Mouse (Mus musculus) kidney, embryonic 14.5 days (tissue): ENCODE measurements at regions not wholly inside any gene's neighbourhood (a gene's known extent, or its start where the extent isn't known, plus 50 kb on each side); places are given as distances from the start of the nearest gene placed in this dataset.

Experiments
- ATAC-seq: fragments of 200-750 bp; cut with Nextera tagmentation; 2 replicates; pipeline ENCODE4 v1.8.0; 2017; ENCODE audit warnings: moderate number of reproducible peaks, mild to moderate bottlenecking, moderate TSS enrichment, moderate library complexity; ENCODE audit not compliant: low FRiP score, low TSS enrichment
- H3K27ac ChIP-seq: fragments of 300-500 bp; sonication (generic); 2 replicates; pipeline ENCODE4 v1.5.1; 2014; ENCODE audit warnings: low read depth, mild to moderate bottlenecking, low read length, moderate library complexity, mixed read lengths
- H3K27me3 ChIP-seq: fragments of 300-500 bp; sonication (generic); 2 replicates; pipeline ENCODE4 v1.6.1; 2014; ENCODE audit warnings: mild to moderate bottlenecking, low read length; ENCODE audit not compliant: control insufficient read depth, insufficient read depth
- H3K36me3 ChIP-seq: fragments of 300-500 bp; sonication (generic); 2 replicates; pipeline ENCODE4 v1.6.1; 2014; ENCODE audit warnings: low read length, mixed read lengths; ENCODE audit not compliant: control insufficient read depth, insufficient read depth
- H3K4me1 ChIP-seq: fragments of 300-500 bp; sonication (generic); 2 replicates; pipeline ENCODE4 v1.6.1; 2014; ENCODE audit warnings: low read length, mixed read lengths; ENCODE audit not compliant: control insufficient read depth, insufficient read depth
- H3K4me2 ChIP-seq: fragments of 300-500 bp; sonication (generic); replicated peaks from 2 replicates; pipeline ENCODE4 v1.6.1; 2014; ENCODE audit warnings: low read depth, mild to moderate bottlenecking, low read length
- H3K4me3 ChIP-seq: fragments of 300-500 bp; sonication (generic); 2 replicates; pipeline ENCODE4 v1.5.1; 2014; ENCODE audit warnings: mild to moderate bottlenecking, low read length
- H3K9ac ChIP-seq: fragments of 300-500 bp; sonication (generic); 2 replicates; pipeline ENCODE4 v1.6.1; 2014; ENCODE audit warnings: low read depth, mild to moderate bottlenecking, low read length, moderate library complexity
- H3K9me3 ChIP-seq: fragments of 300-500 bp; sonication (generic); 2 replicates; pipeline ENCODE4 v1.6.1; 2016; ENCODE audit warnings: low read length; ENCODE audit not compliant: control insufficient read depth
- WGBS: fragments of 180-500 bp; shearing (Covaris S2); extraction: QIAGEN DNeasy Blood & Tissue Kit; methylation state at CpG from one replicate; pipeline ENCODE4 v1.1.7; 2014; 5-methylcytosine and 5-hydroxymethylcytosine counted together

DNA sequence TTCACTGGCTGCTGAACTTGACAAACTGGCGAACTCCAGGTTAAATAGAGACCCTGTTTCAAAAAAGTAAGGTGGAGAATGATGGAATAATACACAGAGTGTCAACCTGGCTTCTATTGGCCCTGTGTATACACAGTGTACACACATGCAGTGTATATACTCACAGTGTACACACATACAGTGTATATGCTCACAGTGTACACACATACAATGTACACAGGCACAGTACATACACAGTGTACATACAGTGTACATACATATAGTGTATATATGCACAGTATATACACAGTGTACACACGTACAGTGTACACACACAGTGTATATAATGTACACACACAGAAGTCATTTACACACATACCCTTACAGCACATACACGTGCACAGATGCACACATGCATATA, 52.4 kb upstream of the Aldh1b1 start:
- Histone ChIP-seq H3K27me3 (no peaks in the 10 kb centered on the region), H3K4me2 (no peak overlapping the region), H3K9me3 (no peaks in the 10 kb centered on the region), H3K4me1 (no peaks in the 10 kb centered on the region), H3K4me3 (no peak overlapping the region), H3K36me3 (no peaks in the 10 kb centered on the region), H3K9ac (no peak overlapping the region), H3K27ac (no peak overlapping the region)
- no peak for ATAC-seq
- 90% methylated on average over 3 of the region's 3 CpGs for WGBS

DNA sequence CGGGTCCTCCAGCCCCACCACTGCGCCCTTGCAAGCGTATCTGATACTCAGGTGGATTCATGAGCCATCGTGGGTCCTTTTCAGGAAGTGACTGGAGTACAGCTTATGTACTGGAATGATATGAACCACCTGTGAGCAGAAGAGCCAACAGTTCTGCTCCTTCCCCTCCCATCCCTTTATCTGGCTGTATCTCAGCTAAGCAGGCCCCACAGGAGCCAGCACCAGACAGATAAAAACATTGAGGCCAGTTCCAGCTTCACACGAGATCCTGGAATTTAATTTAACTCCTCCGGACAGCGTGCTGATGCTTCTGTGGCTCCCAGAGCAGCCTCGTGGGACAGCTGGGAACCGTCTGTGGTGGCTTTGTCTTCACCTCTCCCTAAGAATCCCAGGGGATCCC, 53.1 kb upstream of the Aldh1b1 start:
- H3K36me3 ChIP-seq, result no peaks in the 10 kb centered on the region
- H3K9me3 ChIP-seq, result no peaks in the 10 kb centered on the region
- no peak for ATAC-seq
- WGBS, result 29% methylated on average over 9 of the region's 9 CpGs
- no peak overlapping the region for H3K9ac ChIP-seq
- H3K4me3 ChIP-seq, result no peak overlapping the region
- H3K4me2 ChIP-seq, result no peak overlapping the region
- H3K4me1 ChIP-seq, result 0 out of 2 replicates have a peak, but pooled peaks cover 2% of the 10 kb centered on the region
- no peak overlapping the region for H3K27ac ChIP-seq
- H3K27me3 ChIP-seq, result no peaks in the 10 kb centered on the region

DNA sequence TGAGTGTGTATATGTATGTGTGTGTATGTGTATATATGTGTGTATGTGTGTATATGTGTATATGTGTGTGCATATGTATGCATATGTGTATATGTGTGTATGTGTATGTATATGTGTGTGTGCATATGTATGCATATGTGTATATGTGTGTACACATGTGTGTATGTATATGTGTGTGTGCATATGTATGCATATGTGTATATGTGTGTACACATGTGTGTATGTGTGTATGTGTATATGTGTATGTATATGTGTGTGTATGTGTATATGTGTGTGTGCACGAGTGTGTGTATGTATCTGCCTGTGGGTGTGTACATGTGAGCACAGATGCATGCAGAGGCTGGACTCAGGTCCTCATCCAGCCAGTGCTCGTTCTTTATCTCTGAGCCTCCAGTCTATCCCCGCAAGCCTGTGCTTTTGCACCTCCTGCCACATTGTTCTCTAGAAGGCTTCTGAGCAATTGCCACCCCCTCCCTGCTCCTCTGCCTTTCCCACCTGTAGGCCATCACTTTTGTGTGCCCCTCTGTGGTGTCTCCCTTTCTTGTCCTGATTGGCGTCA, 53.9 kb upstream of the Aldh1b1 start:
- Histone ChIP-seq H3K27ac (no peak overlapping the region), H3K36me3 (no peaks in the 10 kb centered on the region), H3K4me3 (no peak overlapping the region), H3K4me1 (0 out of 2 replicates have a peak, but pooled peaks cover 2% of the 10 kb centered on the region), H3K9ac (no peak overlapping the region), H3K4me2 (no peak overlapping the region), H3K9me3 (no peaks in the 10 kb centered on the region), H3K27me3 (no peaks in the 10 kb centered on the region)
- 89% methylated on average over 4 of the region's 4 CpGs for WGBS
- ATAC-seq, result no peak

DNA sequence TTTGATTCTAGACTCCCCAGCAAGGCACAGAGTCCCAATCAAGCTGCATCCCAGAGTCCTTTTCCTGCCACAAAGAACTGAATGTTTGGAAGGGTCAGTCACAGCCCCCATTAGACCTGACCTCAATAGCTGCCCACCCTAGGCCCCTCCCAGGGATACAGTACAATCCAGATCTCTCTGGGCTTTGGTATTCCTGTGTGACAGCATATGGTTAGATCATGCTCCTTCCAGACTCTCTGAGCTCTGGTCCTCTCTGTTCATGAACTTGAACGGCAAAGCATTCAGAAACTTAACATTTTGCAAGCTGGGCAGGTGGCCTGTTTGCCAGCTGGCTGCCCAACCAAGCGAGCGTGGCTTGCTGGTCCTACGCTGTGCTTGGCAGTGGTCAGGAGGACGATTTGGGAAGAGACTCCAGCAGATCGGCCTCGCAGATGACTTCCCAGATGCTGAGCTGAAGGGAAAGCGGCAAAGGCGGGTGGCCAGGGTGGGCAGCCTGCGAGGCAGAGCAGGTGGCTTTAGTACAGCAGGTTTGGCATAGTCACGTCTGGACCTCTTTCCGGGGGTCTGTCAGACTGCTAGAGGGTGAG, 58.0 kb upstream of the Aldh1b1 start:
- H3K9me3 ChIP-seq, result no peaks in the 10 kb centered on the region
- no peak overlapping the region for H3K9ac ChIP-seq
- no peak overlapping the region for H3K4me3 ChIP-seq
- no peak for ATAC-seq
- H3K4me2 ChIP-seq, result no peak overlapping the region
- H3K36me3 ChIP-seq, result no peaks in the 10 kb centered on the region
- 0 out of 2 replicates have a peak, but pooled peaks cover 2% of the 10 kb centered on the region for H3K4me1 ChIP-seq
- H3K27ac ChIP-seq, result no peak overlapping the region
- WGBS, result 87% methylated on average over 12 of the region's 12 CpGs
- peaks cover 3% of the 10 kb centered on the region; the same call in 1 of the 2 replicates for H3K27me3 ChIP-seq

DNA sequence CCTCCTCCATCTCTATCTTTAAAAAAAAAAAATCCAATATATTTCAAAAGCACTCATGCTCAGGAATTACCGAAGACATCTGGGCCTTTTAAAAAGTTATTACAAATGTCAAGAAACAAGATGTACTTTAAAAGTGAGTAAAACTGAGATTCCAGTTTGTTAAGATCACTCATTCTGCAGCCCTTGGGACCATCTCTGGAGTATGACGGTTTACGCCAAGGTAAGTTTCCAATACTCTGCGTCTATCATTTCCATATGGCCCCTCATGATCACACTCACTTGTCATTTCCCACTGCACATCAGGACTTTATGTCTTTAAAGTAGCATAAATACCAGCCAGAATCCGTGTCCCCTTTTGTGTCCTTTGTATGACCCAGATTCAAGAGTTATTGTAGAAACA, 58.5 kb upstream of the Aldh1b1 start:
- Histone ChIP-seq H3K4me3 (no peak overlapping the region), H3K9me3 (no peaks in the 10 kb centered on the region), H3K36me3 (no peaks in the 10 kb centered on the region), H3K4me1 (0 out of 2 replicates have a peak, but pooled peaks cover 2% of the 10 kb centered on the region), H3K27me3 (peaks cover 3% of the 10 kb centered on the region; the same call in 1 of the 2 replicates), H3K27ac (no peak overlapping the region), H3K9ac (no peak overlapping the region), H3K4me2 (no peak overlapping the region)
- ATAC-seq, result no peak
- WGBS, result 80% methylated on average over 5 of the region's 5 CpGs

DNA sequence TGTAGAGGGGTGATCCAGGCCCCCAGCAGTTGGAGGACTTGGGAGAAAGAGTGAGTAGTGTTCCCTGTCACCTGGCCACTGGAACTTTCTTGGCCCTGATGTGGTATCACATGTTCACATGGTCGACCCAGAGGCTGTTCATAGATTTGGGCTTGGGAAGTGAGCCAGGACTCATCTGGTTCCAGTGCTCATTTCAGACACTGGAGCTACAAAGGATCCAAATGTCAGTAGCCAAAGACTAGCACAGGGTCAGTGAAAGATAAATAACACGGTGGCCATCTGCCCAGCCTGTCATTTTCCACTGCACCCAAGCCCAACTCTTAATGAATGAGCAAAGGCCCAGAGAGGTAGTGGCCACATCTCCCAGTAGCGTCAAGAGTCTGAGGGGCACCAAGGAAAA, 59.1 kb upstream of the Aldh1b1 start:
- Histone ChIP-seq H3K9me3 (no peaks in the 10 kb centered on the region), H3K27me3 (peaks cover 3% of the 10 kb centered on the region; the same call in 1 of the 2 replicates), H3K9ac (no peak overlapping the region), H3K4me2 (no peak overlapping the region), H3K4me1 (0 out of 2 replicates have a peak, but pooled peaks cover 2% of the 10 kb centered on the region), H3K27ac (no peak overlapping the region), H3K36me3 (no peaks in the 10 kb centered on the region), H3K4me3 (no peak overlapping the region)
- ATAC-seq, result no peak
- WGBS, result 72% methylated on average over 3 of the region's 3 CpGs

DNA sequence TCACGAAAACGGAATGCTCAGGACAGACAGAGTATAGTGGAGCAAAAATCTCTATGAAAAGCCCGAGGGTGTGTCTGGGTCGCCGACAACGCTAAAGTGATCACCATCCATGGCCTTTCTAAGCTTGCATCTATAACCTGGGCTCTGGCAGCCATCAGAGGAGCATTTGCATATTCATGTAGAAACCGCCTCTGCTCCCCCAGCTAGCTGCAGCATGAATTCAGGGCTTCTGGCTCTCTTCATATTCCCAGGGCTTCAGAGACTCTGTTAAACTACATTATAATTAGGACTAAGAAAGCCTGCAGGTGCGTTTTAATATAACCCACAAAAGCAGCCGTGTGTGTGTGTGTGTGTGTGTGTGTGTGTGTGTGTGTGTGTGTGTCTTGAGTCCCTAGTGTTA, 59.7 kb upstream of the Aldh1b1 start:
- Histone ChIP-seq H3K9me3 (no peaks in the 10 kb centered on the region), H3K4me3 (no peak overlapping the region), H3K9ac (no peak overlapping the region), H3K4me2 (no peak overlapping the region), H3K27me3 (peaks cover 3% of the 10 kb centered on the region; the same call in 1 of the 2 replicates), H3K36me3 (no peaks in the 10 kb centered on the region), H3K27ac (no peak overlapping the region), H3K4me1 (0 out of 2 replicates have a peak, but pooled peaks cover 2% of the 10 kb centered on the region)
- 64% methylated on average over 9 of the region's 9 CpGs for WGBS
- no peak for ATAC-seq

DNA sequence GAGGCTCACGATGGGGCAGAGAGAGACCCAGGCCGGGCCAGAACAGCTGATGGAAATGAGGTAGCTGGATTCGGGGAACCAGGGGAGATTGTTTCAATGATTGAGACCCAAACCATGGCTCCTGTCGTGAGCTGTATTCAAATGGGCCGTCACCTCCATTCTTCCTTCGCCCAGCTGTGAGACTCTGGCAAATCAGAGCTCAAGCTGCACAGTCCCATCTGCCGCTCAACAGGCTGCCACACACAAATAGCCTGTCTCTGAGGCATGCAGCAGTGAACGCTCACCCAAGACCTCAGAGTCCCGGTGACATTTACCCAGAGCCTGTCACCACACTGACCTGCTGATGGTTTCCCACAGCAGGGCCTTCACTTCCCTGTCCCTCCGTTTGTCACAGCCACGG, 60.1 kb upstream of the Aldh1b1 start:
- WGBS, result 69% methylated on average over 11 of the region's 11 CpGs
- no peak overlapping the region for H3K4me2 ChIP-seq
- no peak for ATAC-seq
- H3K9ac ChIP-seq, result no peak overlapping the region
- H3K9me3 ChIP-seq, result no peaks in the 10 kb centered on the region
- no peak overlapping the region for H3K4me3 ChIP-seq
- H3K27ac ChIP-seq, result no peak overlapping the region
- no peaks in the 10 kb centered on the region for H3K36me3 ChIP-seq
- H3K4me1 ChIP-seq, result 0 out of 2 replicates have a peak, but pooled peaks cover 2% of the 10 kb centered on the region
- peaks cover 3% of the 10 kb centered on the region; the same call in 1 of the 2 replicates for H3K27me3 ChIP-seq

DNA sequence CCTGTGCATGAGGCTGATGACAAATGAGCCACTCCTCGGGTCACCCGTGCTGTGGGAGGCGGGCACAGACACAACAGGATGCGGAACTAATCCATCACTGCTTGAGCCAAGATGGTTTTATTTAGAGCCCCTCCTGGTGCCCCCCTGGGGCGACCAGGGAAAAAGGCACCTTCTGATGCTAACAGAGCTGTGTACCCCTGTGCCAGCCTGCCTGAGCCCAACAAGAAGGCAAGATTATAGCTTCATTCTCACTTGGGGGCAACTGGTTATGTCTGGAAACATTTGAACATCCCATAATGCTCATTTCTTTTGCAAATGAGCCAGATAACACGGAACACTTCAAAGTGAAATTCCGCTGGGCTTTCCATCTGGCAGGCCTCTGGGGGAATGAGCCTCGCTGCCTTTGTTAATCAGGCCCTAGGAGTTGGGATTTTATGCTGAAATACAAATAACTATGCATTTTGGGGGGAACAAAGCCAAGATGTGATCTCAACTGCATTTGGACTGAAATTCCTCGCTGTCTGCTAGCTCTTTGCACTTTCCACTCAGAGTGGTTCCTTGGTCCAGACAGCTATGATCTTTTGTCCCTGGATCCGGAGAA, 62.5 kb upstream of the Aldh1b1 start:
- Histone ChIP-seq H3K4me1 (0 out of 2 replicates have a peak, but pooled peaks cover 2% of the 10 kb centered on the region), H3K4me3 (no peak overlapping the region), H3K4me2 (no peak overlapping the region), H3K27ac (no peak overlapping the region), H3K36me3 (no peaks in the 10 kb centered on the region), H3K27me3 (peaks cover 3% of the 10 kb centered on the region; the same call in 1 of the 2 replicates), H3K9me3 (no peaks in the 10 kb centered on the region), H3K9ac (no peak overlapping the region)
- WGBS, result 49% methylated on average over 10 of the region's 10 CpGs
- no peak for ATAC-seq
